Mouse (Mus musculus) megakaryocyte, adult 5-6 weeks (primary cell): ENCODE results near the gene Lrrc73. TPM values are rescaled to one million over a fixed set of nuclear protein-coding genes. Genes with fewer than 3 reads are reported as not detected.

Experiments
- ATAC-seq: 2 replicates; pipeline ENCODE4 v1.8.0; 2016; ENCODE audit warnings: mild to moderate bottlenecking, inconsistent platforms; ENCODE audit not compliant: poor library complexity, severe bottlenecking
- total RNA-seq, 2 experiments: library from RNA; stranded (forward) in 1 of 2; stranded (reverse) in 1 of 2; fragments of 153-499, 151-499 nt in 1 of 2; fragments of 221-1000, 200-1000 nt in 1 of 2; gene quantifications; 2 replicates each; pipeline versions ENCODE4 v1.2.3 to v1.2.4; 2015 to 2017

Gene Lrrc73
- total RNA-seq, 2 experiments from 2014 or later = 0.33 to 1.2 TPM

DNA sequence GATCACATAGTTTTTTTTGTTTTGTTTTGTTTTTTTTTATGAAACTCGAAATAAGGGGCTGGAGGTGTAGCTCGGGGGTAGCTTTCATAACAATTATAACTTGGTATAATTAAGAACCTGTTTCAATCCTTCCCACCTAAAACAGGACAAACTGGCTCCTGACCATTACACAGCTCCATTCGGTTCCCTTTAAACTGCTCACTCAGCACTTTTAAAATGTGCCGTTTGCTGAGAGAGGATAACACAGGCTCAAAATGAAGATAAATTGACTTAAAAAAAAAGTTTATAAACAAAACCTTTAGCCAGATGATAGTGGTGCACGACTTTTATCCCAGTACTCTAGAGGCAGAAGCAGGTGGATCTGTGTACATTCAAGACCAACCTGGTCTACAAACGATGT lies 32.1 kb downstream of the Lrrc73 start:
- ATAC-seq = no peak

DNA sequence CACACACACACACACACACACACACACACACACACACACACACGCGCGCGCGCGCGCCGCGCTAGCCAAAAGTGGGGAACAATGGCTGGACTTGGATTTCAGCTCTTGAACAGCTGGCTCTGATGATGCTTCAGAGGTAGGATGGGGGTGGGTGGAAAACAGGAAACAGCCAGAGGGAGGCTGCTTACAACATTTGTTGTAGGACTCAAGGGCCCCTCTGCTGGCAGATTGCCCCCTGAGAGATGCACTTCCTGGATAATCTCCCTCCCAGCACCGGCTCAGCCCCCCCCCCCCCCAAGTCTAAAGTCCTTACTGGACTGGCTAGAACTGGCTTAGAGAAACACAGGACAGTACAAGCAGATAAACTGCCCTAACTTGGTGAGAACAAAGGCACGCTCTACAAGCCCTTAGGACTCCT lies 34.4 kb downstream of the Lrrc73 start:
- ATAC-seq = no peak

DNA sequence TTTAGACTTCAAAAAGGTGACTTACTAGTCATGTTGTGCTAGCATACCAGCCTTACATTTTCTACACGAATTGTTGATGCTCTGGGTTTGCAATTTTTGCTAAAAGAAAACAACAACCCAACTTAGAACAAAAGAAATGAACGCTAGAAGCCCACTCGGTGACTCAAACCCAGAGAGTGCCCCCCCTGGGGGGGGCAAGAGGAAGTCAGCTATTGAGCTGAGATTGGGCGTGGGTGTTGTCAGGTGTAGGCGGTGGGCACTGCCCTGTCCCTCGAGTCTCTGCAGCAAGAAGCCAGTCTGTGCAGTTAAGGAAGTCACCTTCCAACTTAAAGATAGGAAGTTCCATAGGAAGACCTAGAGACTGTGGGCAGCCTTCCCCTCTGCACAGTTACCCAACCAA lies 43.3 kb downstream of the Lrrc73 start:
- ATAC-seq = no peak

DNA sequence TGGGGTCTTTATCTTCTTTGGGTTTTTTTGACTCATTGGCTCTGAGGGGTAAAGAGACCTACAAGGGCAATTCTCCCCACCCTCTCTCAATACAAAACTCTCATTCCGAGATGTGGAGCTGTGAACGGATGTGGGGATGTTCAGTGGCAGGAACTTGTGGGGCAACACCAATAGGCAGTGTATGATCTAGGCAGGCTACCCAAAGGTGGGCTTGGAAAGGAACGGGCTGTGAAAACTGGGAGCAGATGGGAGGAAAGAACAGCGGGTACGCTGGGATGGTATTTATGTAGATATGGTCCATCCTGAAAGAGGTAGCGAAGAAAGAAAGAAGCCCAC lies 43.7 kb downstream of the Lrrc73 start:
- no peak for ATAC-seq

DNA sequence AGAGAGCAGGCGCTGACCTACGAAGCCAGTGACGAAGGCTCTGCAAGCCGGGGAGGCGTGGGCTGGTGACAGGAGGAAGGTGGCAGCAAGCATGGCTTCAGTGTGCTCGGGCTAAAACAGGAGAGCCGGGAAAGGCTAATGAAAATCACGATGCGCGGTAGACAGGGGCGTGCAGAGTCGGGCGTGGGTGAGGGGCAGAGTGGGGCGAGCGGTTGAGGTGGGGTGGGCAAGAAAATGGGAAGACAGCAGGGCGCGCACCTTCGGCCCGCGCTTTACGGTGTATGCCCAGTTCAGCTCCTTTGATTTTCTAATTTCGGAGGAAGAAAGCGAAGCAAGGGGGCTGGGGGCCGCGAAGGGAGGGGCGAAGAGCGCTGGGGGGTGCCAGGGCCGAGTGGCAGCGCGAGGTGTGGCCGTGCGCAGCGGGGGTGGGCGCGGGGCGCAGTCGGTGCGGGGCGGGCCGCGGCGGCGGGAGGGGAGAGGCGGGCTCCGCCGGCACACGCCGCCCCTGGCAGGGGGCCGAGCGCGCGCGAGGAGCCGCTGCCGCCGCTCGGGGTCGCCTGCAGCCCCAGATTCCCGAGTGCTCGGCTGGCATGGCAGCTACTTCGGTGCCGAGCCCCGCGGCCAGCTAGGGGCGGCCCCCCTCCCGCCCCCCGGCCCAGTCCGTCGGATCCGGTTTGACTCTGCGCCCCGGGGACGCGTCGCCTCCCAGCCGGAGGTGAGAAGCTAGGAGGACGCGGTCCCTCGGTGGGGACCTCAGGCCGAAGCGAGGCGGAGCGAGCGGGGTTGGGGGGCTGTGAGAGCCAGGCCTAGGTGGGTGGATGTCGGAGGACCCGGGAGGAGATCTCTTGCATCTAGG lies 44.3 kb downstream of the Lrrc73 start, which contains the start of gene Dlk2:
TSS of gene Dlk2 (plus strand) at position 58 of the 856 bp plus-strand sequence.
- 0 out of 2 replicates have a peak, but pooled peaks have one; percentile 23 for ATAC-seq

GRCm38 (mm10) chr17:46298220-46298913 lies 45.0 kb downstream of the Lrrc73 start:
- ATAC-seq = peak; percentile 86

- ATAC-seq = peak; percentile 47
Observed at GRCm38 (mm10) chr17:46301892-46302291, 48.6 kb downstream of the Lrrc73 start.

GRCm38 (mm10) chr17:46304184-46304583 lies 50.9 kb downstream of the Lrrc73 start:
- ATAC-seq = no peak

Other genes with a start within 250 kb of the Lrrc73 start
- 5.6 and 9.1 TPM in 2 replicates for gene Vegfa, start 221.2 kb upstream of the Lrrc73 start, total RNA-seq (2015)
- 4.8 and 11.4 TPM in 2 replicates for gene Vegfa, start 221.2 kb upstream of the Lrrc73 start, total RNA-seq (2017)
- 35.5 and 46.1 TPM in 2 replicates for gene Mrps18a, start 142.5 kb upstream of the Lrrc73 start, total RNA-seq (2015)
- gene Mrps18a, start 142.5 kb upstream of the Lrrc73 start, total RNA-seq (2017) = 28.7 and 39.4 TPM in 2 replicates
- gene Rsph9, start 109.3 kb upstream of the Lrrc73 start, total RNA-seq (2015) = not detected in 2 replicates
- not detected in 2 replicates for gene Rsph9, start 109.3 kb upstream of the Lrrc73 start, total RNA-seq (2017)
- 20.5 and 20.6 TPM in 2 replicates for gene Mad2l1bp, start 100.0 kb upstream of the Lrrc73 start, total RNA-seq (2015)
- 9.5 and 9.9 TPM in 2 replicates for gene Mad2l1bp, start 100.0 kb upstream of the Lrrc73 start, total RNA-seq (2017)
- gene Gtpbp2, start 92.5 kb upstream of the Lrrc73 start, total RNA-seq (2015) = 29.3 and 30.2 TPM in 2 replicates
- gene Gtpbp2, start 92.5 kb upstream of the Lrrc73 start, total RNA-seq (2017) = 47.9 and 49.6 TPM in 2 replicates
- gene Polh, start 50.9 kb upstream of the Lrrc73 start, total RNA-seq (2015) = 14.2 and 18.2 TPM in 2 replicates
- gene Polh, start 50.9 kb upstream of the Lrrc73 start, total RNA-seq (2017) = 28.5 and 31.8 TPM in 2 replicates
- gene Xpo5, start 50.7 kb upstream of the Lrrc73 start, total RNA-seq (2015) = 16.8 and 21.0 TPM in 2 replicates
- 25.1 and 26.6 TPM in 2 replicates for gene Xpo5, start 50.7 kb upstream of the Lrrc73 start, total RNA-seq (2017)
- gene Polr1c, start 5.5 kb upstream of the Lrrc73 start, total RNA-seq (2015) = 22.5 and 27.8 TPM in 2 replicates
- 21.4 and 22.4 TPM in 2 replicates for gene Polr1c, start 5.5 kb upstream of the Lrrc73 start, total RNA-seq (2017)
- 53.9 and 55.1 TPM in 2 replicates for gene Yipf3, start 5.5 kb upstream of the Lrrc73 start, total RNA-seq (2015)
- 30.1 and 35.8 TPM in 2 replicates for gene Yipf3, start 5.5 kb upstream of the Lrrc73 start, total RNA-seq (2017)
- gene Tjap1, start 29.5 kb downstream of the Lrrc73 start, total RNA-seq (2015) = 5.4 and 9.9 TPM in 2 replicates
- gene Tjap1, start 29.5 kb downstream of the Lrrc73 start, total RNA-seq (2017) = 9.8 and 15.7 TPM in 2 replicates
- gene Dlk2, start 43.9 kb downstream of the Lrrc73 start, total RNA-seq (2015) = not detected in 2 replicates
- gene Dlk2, start 43.9 kb downstream of the Lrrc73 start, total RNA-seq (2017) = not detected in 2 replicates
- 0.87 and 1.8 TPM in 2 replicates for gene Abcc10, start 74.8 kb downstream of the Lrrc73 start, total RNA-seq (2015)
- gene Abcc10, start 74.8 kb downstream of the Lrrc73 start, total RNA-seq (2017) = 2.2 and 5.4 TPM in 2 replicates
- gene Zfp318, start 130.2 kb downstream of the Lrrc73 start, total RNA-seq (2015) = 3.9 and 10.4 TPM in 2 replicates
- gene Zfp318, start 130.2 kb downstream of the Lrrc73 start, total RNA-seq (2017) = 5.2 and 8.3 TPM in 2 replicates
- gene Crip3, start 175.4 kb downstream of the Lrrc73 start, total RNA-seq (2015) = not detected in 2 replicates
- not detected in 2 replicates for gene Crip3, start 175.4 kb downstream of the Lrrc73 start, total RNA-seq (2017)
- not detected in 2 replicates for gene Slc22a7, start 184.9 kb downstream of the Lrrc73 start, total RNA-seq (2015)
- gene Slc22a7, start 184.9 kb downstream of the Lrrc73 start, total RNA-seq (2017) = not detected in 2 replicates
- not detected in 2 replicates for gene Ttbk1, start 234.1 kb downstream of the Lrrc73 start, total RNA-seq (2015)
- gene Ttbk1, start 234.1 kb downstream of the Lrrc73 start, total RNA-seq (2017) = 0.04 TPM in 1 of 2 replicates, not detected in the other
- gene Dnph1, start 243.2 kb downstream of the Lrrc73 start, total RNA-seq (2015) = 10.1 and 10.4 TPM in 2 replicates
- gene Dnph1, start 243.2 kb downstream of the Lrrc73 start, total RNA-seq (2017) = 4.3 and 5.9 TPM in 2 replicates